Mouse (Mus musculus): ENCODE measurements around the gene Tubgcp6.

GRCm38 (mm10) chr15:89171526-89172051 is 48.7 kb upstream of the Tubgcp6 start:
- TF ChIP-seq GATA1 (IDR thresholded peaks at IDR 0.05; ENCODE audit: borderline replicate concordance, low read length), result no peak
- no peak for TF ChIP-seq FLI1 (IDR thresholded peaks at IDR 0.05; ENCODE audit: low read length)

Data from megakaryocyte, embryonic 14.5 days (primary cell).